Mouse (Mus musculus) stomach, postnatal 0 days (tissue): ENCODE results near the gene Drosha.

Source experiments
- CTCF ChIP-seq: IDR thresholded peaks from 2 replicates; pipeline ENCODE4 v1.5.1; 2016; ENCODE audit warnings: antibody characterized with exemption, low read depth, mild to moderate bottlenecking, moderate library complexity
- EP300 ChIP-seq: optimal IDR thresholded peaks from 2 replicates; pipeline ENCODE3; 2016; ENCODE audit warnings: antibody characterized with exemption

DNA sequence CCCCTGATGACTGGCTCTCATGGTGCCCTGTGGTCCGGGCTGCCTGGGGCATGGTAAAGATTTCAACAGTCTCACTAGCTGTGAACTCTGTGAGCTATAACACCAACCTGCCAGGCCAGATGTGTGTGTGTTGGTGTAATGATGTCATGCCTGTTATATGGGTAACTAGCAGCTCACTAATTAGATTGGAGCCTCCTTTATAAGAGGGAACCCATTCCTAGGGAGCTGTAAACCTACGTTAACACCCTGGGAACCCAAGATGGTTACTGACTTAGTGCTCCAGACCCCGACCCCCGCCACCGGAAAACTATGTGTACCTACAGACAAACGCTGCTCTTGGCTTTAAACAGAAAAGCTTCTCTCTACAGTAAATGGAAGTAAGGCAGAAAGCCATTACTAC is 43.3 kb upstream of the Drosha start:
- no peak for TF ChIP-seq CTCF
- TF ChIP-seq EP300, result no peak
